Mouse (Mus musculus): Measurements from ENCODE around the gene Vmn2r102. TPM values are rescaled to one million over a fixed set of nuclear protein-coding genes. Genes with fewer than 3 reads are reported as not detected.

The Vmn2r102 gene
- polyA plus RNA-seq (2015; fragmentation: Nextera tagmentation; extraction: Ambion mirVana) = not detected in 2 replicates

- no peaks in the 10 kb centered on the region for H3K9me3 ChIP-seq
- WGBS = 58% methylated on average over 2 of the region's 2 CpGs
- no peaks in the 10 kb centered on the region for H3K36me3 ChIP-seq
- ATAC-seq (ENCODE audit: insufficient read depth, low FRiP score, low read depth) = no peak
- no peak within 1 kb of the TSS for H3K4me3 ChIP-seq (replicated peaks)
- no peak within 1 kb of the TSS for H3K9ac ChIP-seq
- no peaks in the 10 kb centered on the region for H3K27me3 ChIP-seq (replicated peaks)
- no peaks in the 10 kb centered on the region for H3K4me1 ChIP-seq
- no peak within 1 kb of the TSS for H3K27ac ChIP-seq
- H3K4me2 ChIP-seq = no peak within 1 kb of the TSS
Observed at GRCm38 (mm10) chr17:19660028-19660427, at the start of gene Vmn2r102. Vmn2r102 (plus strand) TSS chr17:19660328.

DNA sequence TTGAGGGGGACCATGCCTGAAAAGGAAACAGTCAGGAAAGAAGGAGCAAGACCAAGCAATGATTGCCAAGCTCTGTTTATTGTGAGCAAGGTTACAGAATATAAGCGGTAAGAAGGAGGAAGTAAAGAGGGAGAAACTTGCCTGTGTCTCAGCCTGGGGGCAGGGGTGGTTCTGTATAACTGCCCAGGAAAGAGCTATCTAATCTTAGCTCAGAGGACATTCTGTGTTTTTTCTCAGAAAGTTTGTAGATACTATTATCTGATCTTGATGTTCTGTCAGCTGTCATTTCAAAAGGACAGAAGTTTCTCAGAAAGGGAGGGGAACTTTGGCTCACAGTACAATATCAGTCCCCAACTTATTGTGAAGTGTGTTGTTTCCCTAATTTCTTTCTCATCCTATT is 30.8 kb upstream of the Vmn2r102 start:
- no peak overlapping the region for H3K9ac ChIP-seq
- no peak for ATAC-seq (ENCODE audit: insufficient read depth, low FRiP score, low read depth)
- H3K36me3 ChIP-seq = no peaks in the 10 kb centered on the region
- no peaks in the 10 kb centered on the region for H3K4me1 ChIP-seq
- no peak overlapping the region for H3K27ac ChIP-seq
- H3K9me3 ChIP-seq = no peaks in the 10 kb centered on the region
- no peak overlapping the region for H3K4me3 ChIP-seq (replicated peaks)
- H3K27me3 ChIP-seq (replicated peaks) = no peaks in the 10 kb centered on the region
- no peak overlapping the region for H3K4me2 ChIP-seq
- WGBS = 92% methylated on average over 1 of the region's 1 CpGs

DNA sequence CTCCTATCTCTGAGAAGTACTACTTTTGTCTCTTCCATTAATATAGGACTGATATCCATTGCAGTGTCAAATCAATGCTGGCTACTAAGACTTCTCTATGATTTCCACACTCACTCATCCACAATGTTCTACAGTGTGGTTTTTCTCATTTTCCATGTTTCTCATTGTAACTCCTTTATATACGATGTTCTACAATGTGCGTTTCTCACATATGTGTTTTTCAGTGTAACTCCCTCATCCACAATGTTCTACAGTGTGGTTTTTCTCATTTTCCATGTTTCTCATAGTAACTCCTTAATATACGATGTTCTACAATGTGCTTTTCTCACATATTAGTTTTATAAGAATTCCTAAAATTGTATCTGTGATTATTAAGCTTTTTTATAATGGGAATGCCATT is 1.7 kb upstream of the Vmn2r102 start:
- no peak for ATAC-seq (ENCODE audit: insufficient read depth, low FRiP score, low read depth)
- Histone ChIP-seq H3K4me2 (no peak overlapping the region), H3K9ac (no peak overlapping the region), H3K27me3 (replicated peaks) (no peaks in the 10 kb centered on the region), H3K9me3 (no peaks in the 10 kb centered on the region), H3K36me3 (no peaks in the 10 kb centered on the region), H3K4me1 (no peaks in the 10 kb centered on the region), H3K4me3 (replicated peaks) (no peak overlapping the region), H3K27ac (no peak overlapping the region)
- 56% methylated on average over 3 of the region's 3 CpGs for WGBS

- Histone ChIP-seq H3K4me1 (no peaks in the 10 kb centered on the region), H3K4me2 (no peak overlapping the region), H3K27ac (no peak overlapping the region), H3K9me3 (0 out of 2 replicates have a peak, but pooled peaks cover 8% of the 10 kb centered on the region), H3K4me3 (replicated peaks) (no peak overlapping the region), H3K9ac (no peak overlapping the region), H3K36me3 (no peaks in the 10 kb centered on the region), H3K27me3 (replicated peaks) (no peaks in the 10 kb centered on the region)
- ATAC-seq (ENCODE audit: insufficient read depth, low FRiP score, low read depth) = no peak
Observed at GRCm38 (mm10) chr17:19692062-19692461, 31.9 kb downstream of the Vmn2r102 start.

Other genes starting within 250 kb of the Vmn2r102 start
- not detected in 2 replicates for gene Vmn2r100, start 155.6 kb upstream of the Vmn2r102 start, polyA plus RNA-seq (2015; fragmentation: Nextera tagmentation; extraction: Ambion mirVana)
- gene Vmn2r101, start 83.1 kb upstream of the Vmn2r102 start, polyA plus RNA-seq (2015; fragmentation: Nextera tagmentation; extraction: Ambion mirVana) = not detected in 2 replicates
- gene Vmn2r103, start 113.0 kb downstream of the Vmn2r102 start, polyA plus RNA-seq (2015; fragmentation: Nextera tagmentation; extraction: Ambion mirVana) = not detected in 2 replicates